Mouse (Mus musculus) activated CD4-positive, CD25-positive, alpha-beta regulatory T cell, adult 9 weeks (primary cell): ENCODE results near the gene Iapp. TPM values are rescaled to one million over a fixed set of nuclear protein-coding genes. Genes with fewer than 3 reads are reported as not detected.

ENCODE experiments used
- polyA plus RNA-seq: library from polyadenylated mRNA; unstranded; fragments of 100-300 nt; shearing (Covaris generic); gene quantifications from one replicate; pipeline ENCODE4 v1.2.1, GENCODE M21; 2017

Iapp gene
- polyA plus RNA-seq, result not detected

GRCm38 (mm10) chr6:142298098-142298497 is at the start of gene Iapp:
Gene Iapp (plus strand): TSS chr6:142298423.

GRCm38 (mm10) chr6:142322881-142323280 is 24.7 kb downstream of the Iapp start, which contains the start of gene Slco1a5:
Gene Slco1a5 (minus strand): TSS chr6:142322981.

GRCm38 (mm10) chr6:142345440-142346038 is 47.3 kb downstream of the Iapp start, which contains the start of gene Pyroxd1:
Gene Pyroxd1 (plus strand): TSS chr6:142345654.

Other genes with a start within 250 kb of the Iapp start
- 0.87 TPM for gene Slco1a6, start 89.9 kb upstream of the Iapp start, polyA plus RNA-seq
- not detected for gene Slco1a5, start 24.6 kb downstream of the Iapp start, polyA plus RNA-seq
- 23.4 TPM for gene Pyroxd1, start 47.2 kb downstream of the Iapp start, polyA plus RNA-seq
- gene Recql, start 88.7 kb downstream of the Iapp start, polyA plus RNA-seq, result 46.9 TPM
- 31.9 TPM for gene Golt1b, start 88.8 kb downstream of the Iapp start, polyA plus RNA-seq
- gene Spx, start 115.0 kb downstream of the Iapp start, polyA plus RNA-seq, result not detected
- gene Gys2, start 174.7 kb downstream of the Iapp start, polyA plus RNA-seq, result not detected
- 154 TPM for gene Ldhb, start 209.5 kb downstream of the Iapp start, polyA plus RNA-seq